Mouse (Mus musculus): Measurements from ENCODE around the gene Taf5.

The Taf5 gene

DNA sequence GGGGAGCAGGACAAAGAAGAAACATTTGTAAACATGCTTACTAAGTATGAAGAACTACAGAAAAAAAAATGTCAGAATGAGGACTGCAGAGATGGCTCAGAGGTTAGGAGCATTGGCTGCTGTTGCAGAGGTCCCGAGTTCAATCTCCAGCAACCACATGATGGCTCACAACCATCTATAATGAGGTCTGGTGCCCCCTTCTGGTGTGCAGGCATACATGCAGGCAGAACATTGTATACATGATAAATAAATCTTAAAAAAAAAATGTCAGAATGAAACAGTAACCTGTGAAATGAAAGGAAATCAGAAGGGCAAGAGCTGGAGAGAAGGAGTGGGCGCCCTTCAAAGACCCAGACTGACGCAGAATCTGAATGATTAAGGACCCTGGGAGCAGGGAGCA lies 1.7 kb upstream of the Taf5 start:
- no peak for DNase-seq (ENCODE audit: low read depth, low spot score)

DNA sequence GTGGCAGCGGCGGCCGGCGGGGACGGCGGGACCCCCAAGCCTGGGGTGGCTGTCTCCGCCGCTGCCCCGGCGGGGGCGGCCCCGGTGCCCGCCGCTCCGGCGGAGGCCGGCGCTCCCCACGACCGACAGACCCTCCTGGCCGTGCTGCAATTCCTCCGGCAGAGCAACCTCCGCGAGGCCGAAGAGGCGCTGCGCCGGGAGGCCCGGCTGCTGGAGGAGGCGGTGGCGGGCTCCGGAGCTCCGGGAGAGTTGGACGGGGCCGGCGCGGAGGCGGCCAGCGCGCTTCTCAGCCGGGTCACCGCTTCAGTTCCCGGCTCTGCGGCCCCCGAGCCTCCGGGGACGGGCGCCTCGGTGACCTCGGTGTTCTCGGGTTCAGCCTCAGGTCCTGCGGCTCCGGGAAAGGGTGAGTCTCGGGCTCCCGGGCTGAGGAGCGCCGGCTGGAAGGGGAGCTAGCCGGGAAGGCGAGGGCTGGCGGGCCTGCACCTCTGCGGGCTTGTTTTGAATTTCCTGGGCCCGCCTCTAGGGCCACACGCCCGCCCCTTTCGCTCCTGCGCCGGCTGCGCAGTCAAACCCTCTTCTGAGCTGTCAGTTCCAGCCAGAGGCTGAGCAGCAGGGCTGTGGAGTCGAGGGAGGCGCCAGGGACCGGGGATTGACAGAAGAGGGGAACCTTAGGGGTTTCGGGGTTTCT lies 522 bp downstream of the Taf5 start:
- DNase-seq (ENCODE audit: low read depth, low spot score): peak; percentile 88

DNA sequence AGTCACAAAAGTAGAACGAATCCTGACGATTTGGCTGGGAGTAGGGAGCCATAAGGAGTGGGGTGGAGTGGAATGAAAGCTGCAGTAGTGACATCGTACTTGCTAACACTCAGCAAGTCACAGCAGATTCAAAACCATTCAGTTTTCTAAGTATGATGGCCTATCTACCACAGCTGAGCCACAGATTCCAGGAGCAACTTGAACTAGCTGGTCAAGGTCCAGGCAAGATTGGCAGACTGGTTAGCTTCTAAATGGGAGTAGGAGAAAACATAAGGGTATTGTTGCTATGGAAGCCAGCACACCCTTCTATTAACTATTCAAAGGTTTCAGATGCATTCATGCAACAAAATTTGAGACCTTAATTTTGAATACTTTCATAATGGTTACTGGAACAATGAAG lies 20.7 kb downstream of the Taf5 start:
- DNase-seq (ENCODE audit: low read depth, low spot score): no peak

DNA sequence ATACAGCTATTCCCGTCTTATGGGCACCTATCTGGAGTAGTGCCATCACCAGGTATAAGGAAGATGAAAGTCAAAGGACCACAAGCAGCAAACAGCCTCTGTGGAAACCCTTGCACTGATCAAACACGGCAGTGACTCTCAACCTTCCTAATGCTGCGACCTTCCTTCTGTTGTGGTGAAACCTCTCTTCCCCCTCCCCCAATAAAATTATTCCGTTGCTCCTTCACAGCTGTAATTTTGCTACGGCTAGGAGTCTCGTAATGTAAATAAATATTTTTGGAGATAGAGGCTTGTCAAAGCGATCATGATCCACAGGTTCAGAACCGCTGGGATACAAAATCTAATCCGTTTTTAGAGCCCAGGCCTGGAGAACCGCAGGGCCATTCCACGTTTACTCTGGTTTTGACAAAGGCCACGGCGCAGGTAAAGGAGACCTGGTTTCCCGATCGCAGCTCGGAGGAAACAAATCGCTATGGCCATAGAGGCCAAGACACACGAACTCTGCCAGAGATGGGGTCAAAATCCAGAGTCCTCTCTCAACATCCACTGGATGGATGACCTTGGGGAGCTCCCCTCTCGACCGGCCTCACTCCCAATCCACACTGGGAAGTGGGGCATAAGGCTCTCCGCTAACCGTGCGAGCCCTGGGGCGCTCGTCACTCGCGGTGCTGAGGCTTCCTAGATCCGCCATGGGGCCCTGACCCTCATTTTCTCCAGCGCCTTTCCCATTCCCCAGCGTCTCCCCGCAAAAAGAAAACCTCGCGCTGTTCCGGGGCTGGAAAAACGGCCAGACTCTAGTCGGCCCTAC lies 22.4 kb downstream of the Taf5 start:
- DNase-seq (ENCODE audit: low read depth, low spot score): peak; percentile 9

GRCm38 (mm10) chr19:47090550-47091156 lies 23.1 kb downstream of the Taf5 start, which contains the start of the genes Usmg5 and Pdcd11:
Gene Usmg5, minus strand, starts transcription at chr19:47090647.
Gene Pdcd11, plus strand, starts transcription at chr19:47090768.
- peak; percentile 98 for DNase-seq (ENCODE audit: low read depth, low spot score)

GRCm38 (mm10) chr19:47101080-47101479 lies 33.5 kb downstream of the Taf5 start:
- no peak for DNase-seq (ENCODE audit: low read depth, low spot score)

DNA sequence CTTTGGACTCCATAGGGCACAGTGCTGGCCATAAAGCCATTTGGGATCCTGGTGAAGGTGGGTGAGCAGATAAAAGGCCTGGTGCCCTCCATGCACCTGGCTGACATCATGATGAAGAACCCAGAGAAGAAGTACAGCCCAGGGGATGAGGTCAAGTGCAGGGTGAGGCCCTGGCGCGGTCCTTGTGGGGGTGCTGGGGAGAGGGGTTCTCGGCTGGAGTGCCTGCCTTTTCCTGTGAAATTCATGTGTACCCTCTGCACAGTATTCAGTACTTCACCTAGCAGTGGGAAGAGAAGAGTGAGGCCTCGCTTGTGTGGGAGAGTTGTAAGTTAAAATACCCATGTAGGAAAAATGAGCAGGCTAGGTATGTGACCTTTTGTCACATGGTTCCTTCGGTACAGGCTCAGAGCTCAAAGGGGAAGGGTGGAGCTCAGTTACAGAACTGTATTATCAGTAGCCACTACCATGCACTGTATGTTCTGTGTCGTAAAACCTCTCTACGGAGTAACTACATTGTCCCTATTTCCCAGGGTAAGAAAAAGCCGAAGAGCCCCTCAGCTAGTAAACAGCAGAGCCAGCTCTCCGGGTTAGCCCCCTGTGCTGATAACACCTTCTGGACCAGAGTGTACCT lies 37.2 kb downstream of the Taf5 start:
- no peak for DNase-seq (ENCODE audit: low read depth, low spot score)

DNA sequence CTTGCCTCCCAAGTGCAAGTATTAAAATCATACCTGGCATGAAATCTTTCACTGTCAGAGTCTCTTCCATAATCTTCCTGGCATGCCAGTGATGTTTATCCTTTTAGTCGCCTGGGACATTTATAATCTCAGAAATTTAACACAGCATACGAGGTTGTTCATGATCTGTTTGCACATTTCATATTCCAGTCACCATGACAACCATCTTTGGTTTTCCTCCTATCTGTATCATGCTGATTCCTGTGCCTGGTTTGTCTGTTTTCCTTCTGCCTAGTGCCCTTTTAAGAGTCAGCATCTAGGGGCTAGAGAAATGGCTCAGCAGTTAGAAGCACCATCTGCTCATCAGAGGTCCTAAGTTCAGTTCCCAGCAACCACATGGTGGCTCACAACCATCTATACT lies 51.1 kb downstream of the Taf5 start:
- no peak for DNase-seq (ENCODE audit: low read depth, low spot score)

GRCm38 (mm10) chr19:47121054-47121453 lies 53.5 kb downstream of the Taf5 start:
- peak; percentile 68 for DNase-seq (ENCODE audit: low read depth, low spot score)

DNA sequence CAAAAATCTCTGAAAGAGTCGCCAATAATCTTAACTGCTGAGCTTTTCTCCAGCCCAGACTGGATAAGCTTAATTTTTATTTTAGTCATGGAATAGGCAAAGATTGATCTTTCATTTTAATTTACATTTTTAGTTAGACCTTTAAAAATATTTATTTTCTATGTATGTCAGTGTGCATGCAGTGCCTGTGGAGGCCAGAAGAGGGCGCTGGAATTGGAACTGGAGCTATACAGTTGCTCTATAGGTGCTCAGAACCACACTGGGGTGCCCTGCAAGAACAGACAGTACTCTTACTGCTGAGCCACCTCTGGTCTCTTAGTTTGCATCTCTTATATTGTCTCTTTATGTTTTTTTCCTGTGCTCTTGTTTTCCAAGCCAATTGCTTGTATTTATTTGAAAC lies 55.3 kb downstream of the Taf5 start:
- peak; percentile 69 for DNase-seq (ENCODE audit: low read depth, low spot score)

GRCm38 (mm10) chr19:47128164-47128563 lies 60.6 kb downstream of the Taf5 start:
- no peak for DNase-seq (ENCODE audit: low read depth, low spot score)

DNA sequence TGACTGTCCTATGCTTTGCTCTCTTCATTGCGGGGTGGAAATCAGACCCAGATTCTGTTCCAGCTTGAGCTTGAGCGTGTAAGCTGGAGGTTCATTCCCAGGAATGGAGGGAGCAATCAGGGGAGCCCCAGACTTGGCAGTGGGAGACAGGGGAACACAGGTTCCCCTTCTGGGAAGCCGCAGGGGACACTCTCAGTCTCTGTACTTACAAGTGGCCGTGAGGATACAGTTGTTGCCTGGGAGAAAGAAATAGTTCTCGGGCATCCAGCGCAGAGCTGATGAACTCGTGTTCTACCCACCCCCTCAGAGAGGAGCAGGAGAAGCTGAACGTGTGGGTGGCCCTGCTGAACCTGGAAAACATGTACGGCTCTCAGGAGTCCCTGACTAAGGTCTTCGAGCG lies 61.3 kb downstream of the Taf5 start:
- DNase-seq (ENCODE audit: low read depth, low spot score): no peak

DNA sequence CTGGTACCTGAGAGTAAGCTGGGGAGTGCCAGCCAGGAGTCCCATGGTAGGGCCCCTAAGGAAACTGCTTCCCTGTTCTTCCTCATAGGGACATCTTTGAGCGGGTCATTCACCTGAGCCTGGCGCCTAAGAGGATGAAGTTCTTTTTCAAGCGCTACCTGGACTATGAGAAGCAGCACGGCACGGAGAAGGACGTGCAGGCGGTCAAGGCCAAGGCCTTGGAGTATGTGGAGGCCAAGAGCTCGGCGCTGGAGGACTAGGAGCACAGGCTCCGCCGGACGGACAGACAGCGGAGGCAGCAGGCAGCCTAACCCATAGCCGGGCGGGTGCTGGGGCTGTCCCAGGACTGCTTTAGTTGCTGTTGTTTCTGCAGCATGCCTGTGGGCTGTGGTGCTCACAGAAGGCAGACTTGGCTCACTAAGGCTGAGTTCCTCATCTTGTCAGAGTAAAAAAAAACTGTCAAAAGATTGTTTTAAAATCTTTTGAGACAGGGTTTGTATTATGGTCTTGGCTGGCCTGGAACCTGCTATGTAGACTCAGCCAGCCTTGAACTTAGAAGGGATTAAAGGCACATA lies 63.1 kb downstream of the Taf5 start:
- no peak for DNase-seq (ENCODE audit: low read depth, low spot score)

Data from R1 (cell line).